Mouse (Mus musculus) liver, embryonic 14.5 days (tissue): ENCODE data around the gene Pheta1. TPM values are rescaled to one million over a fixed set of nuclear protein-coding genes. Genes with fewer than 3 reads are reported as not detected.
A peak's percentile ranks its signal among the peaks of the same experiment; 100 is the strongest.

ENCODE experiments used
- ATAC-seq: fragments of 200-750 bp; cut with Nextera tagmentation; 2 replicates; pipeline ENCODE4 v1.8.0; 2017; ENCODE audit warnings: moderate number of reproducible peaks, mild to moderate bottlenecking, moderate library complexity; ENCODE audit not compliant: insufficient read depth
- DNase-seq, 3 experiments: peaks; one replicate each; pipeline ENCODE4 v3.0.0-alpha.2; 2012 to 2013; ENCODE audit warnings: low read depth in 3 of 3, low spot score in 3 of 3
- H3K27ac ChIP-seq: fragments of 300-500 bp; sonication (generic); 2 replicates; pipeline ENCODE4 v1.5.1; 2014; ENCODE audit warnings: moderate library complexity, mild to moderate bottlenecking, control low read depth, inconsistent platforms
- H3K27me3 ChIP-seq: fragments of 300-500 bp; sonication (generic); 2 replicates; pipeline ENCODE4 v1.6.1; 2014; ENCODE audit warnings: mild to moderate bottlenecking, low read length, moderate library complexity; ENCODE audit not compliant: control insufficient read depth, insufficient read depth
- H3K36me3 ChIP-seq: fragments of 300-500 bp; sonication (generic); replicated peaks from 2 replicates; pipeline ENCODE4 v1.6.1; 2014; ENCODE audit warnings: low read depth; ENCODE audit not compliant: control insufficient read depth, insufficient read depth
- H3K4me1 ChIP-seq, 2 experiments: fragments of 200-500 bp in 1 of 2; fragments of 300-500 bp in 1 of 2; sonication (generic) in 1 of 2; replicated peaks; 2 replicates each; pipeline ENCODE4 v1.6.1; 2012 to 2014; ENCODE audit warnings: antibody characterized with exemption in 1 of 2, inconsistent platforms in 1 of 2, low read length in 1 of 2; ENCODE audit not compliant: control insufficient read depth in 2 of 2, insufficient read depth in 2 of 2
- H3K4me2 ChIP-seq: fragments of 300-500 bp; sonication (generic); 2 replicates; pipeline ENCODE4 v1.6.1; 2014; ENCODE audit warnings: low read depth, mild to moderate bottlenecking, control low read depth, moderate library complexity
- H3K4me3 ChIP-seq, 2 experiments: fragments of 200-500 bp in 1 of 2; fragments of 300-500 bp in 1 of 2; sonication (generic) in 1 of 2; 2 replicates each; pipeline ENCODE4 v1.5.1; 2012 to 2014; ENCODE audit warnings: low read depth in 2 of 2, low read length in 2 of 2, mild to moderate bottlenecking in 2 of 2, control low read depth in 1 of 2, inconsistent platforms in 1 of 2, moderate library complexity in 1 of 2; ENCODE audit not compliant: insufficient read depth in 1 of 2
- H3K9ac ChIP-seq: fragments of 300-500 bp; sonication (generic); replicated peaks from 2 replicates; pipeline ENCODE4 v1.6.1; 2014; ENCODE audit warnings: mild to moderate bottlenecking, control low read depth, moderate library complexity
- H3K9me3 ChIP-seq: fragments of 300-500 bp; sonication (generic); 2 replicates; pipeline ENCODE4 v1.6.1; 2016; ENCODE audit warnings: low read length, mixed read lengths; ENCODE audit not compliant: control insufficient read depth
- CTCF ChIP-seq: IDR thresholded peaks from 2 replicates; pipeline ENCODE4 v1.5.1; 2016; ENCODE audit warnings: antibody characterized with exemption, low read depth, control low read depth
- EP300 ChIP-seq: IDR thresholded peaks from 2 replicates; pipeline ENCODE4 v1.6.1; 2016; ENCODE audit warnings: antibody characterized with exemption, low read depth
- WGBS: fragments of 180-500 bp; shearing (Covaris S2); extraction: QIAGEN DNeasy Blood & Tissue Kit; methylation state at CpG from one replicate; pipeline ENCODE4 v1.1.7; 2014; ENCODE audit not compliant: insufficient replicate concordance; 5-methylcytosine and 5-hydroxymethylcytosine counted together
- polyA plus RNA-seq, 2 experiments: library from polyadenylated mRNA; depleted of rRNA in 1 of 2; stranded (reverse) in 1 of 2; unstranded in 1 of 2; fragments of >200 nt; fragmentation: Nextera tagmentation in 1 of 2; extraction: Ambion mirVana in 1 of 2; gene quantifications; 2 replicates each; pipeline versions ENCODE4 v1.2.1 to v1.2.3; 2012 to 2014

The Pheta1 gene
- polyA plus RNA-seq, 2 experiments: 2.4 to 2.6 TPM

GRCm38 (mm10) chr5:121838341-121839127 lies 10.2 kb upstream of the Pheta1 start:
- DNase-seq (no peak), ATAC-seq (no peak)
- 2% methylated on average over 46 of the region's 46 CpGs for WGBS
- H3K9ac ChIP-seq: peak overlapping the region; percentile 57
- peaks cover 27 to 31% of the 10 kb centered on the region in 2 experiments for H3K4me1 ChIP-seq
- TF ChIP-seq EP300: no peak
- no peak for TF ChIP-seq CTCF
- H3K4me2 ChIP-seq: peak overlapping the region; percentile 84
- H3K27me3 ChIP-seq: peaks cover 7% of the 10 kb centered on the region
- peak overlapping the region; percentile 36; the same call in 1 of the 2 replicates for H3K27ac ChIP-seq
- peak overlapping the region; percentile 41 to 80 for H3K4me3 ChIP-seq
- H3K36me3 ChIP-seq: no peaks in the 10 kb centered on the region
- H3K9me3 ChIP-seq: no peaks in the 10 kb centered on the region

- Histone ChIP-seq H3K27me3 (peaks cover 11% of the 10 kb centered on the region), H3K4me2 (peak overlapping the region; percentile 84), H3K36me3 (no peaks in the 10 kb centered on the region), H3K9me3 (no peaks in the 10 kb centered on the region), H3K27ac (no peak overlapping the region), H3K4me1 (peaks cover 28 to 31% of the 10 kb centered on the region in 2 experiments), H3K4me3 (peak overlapping the region in 1 of 2 experiments; percentile 80; a peak in 2 of 4 replicates), H3K9ac (peak overlapping the region; percentile 57; the same call in 1 of the 2 replicates)
- ATAC-seq (no peak), DNase-seq (no peak)
- TF ChIP-seq EP300 (no peak), CTCF (no peak)
- WGBS: 26% methylated on average over 7 of the region's 7 CpGs
Observed at GRCm38 (mm10) chr5:121839128-121839473, 9.7 kb upstream of the Pheta1 start.

GRCm38 (mm10) chr5:121841516-121841915 lies 7.3 kb upstream of the Pheta1 start:
- no peak for TF ChIP-seq CTCF
- TF ChIP-seq EP300: no peak

GRCm38 (mm10) chr5:121841973-121842372 lies 6.8 kb upstream of the Pheta1 start:
- no peak for TF ChIP-seq EP300
- no peak for TF ChIP-seq CTCF
- Histone ChIP-seq H3K4me2 (no peak overlapping the region; the same call in 1 of the 2 replicates), H3K4me1 (peaks cover 13 to 19% of the 10 kb centered on the region in 2 experiments), H3K27me3 (peaks cover 11% of the 10 kb centered on the region), H3K36me3 (no peaks in the 10 kb centered on the region), H3K9ac (no peak overlapping the region), H3K9me3 (no peaks in the 10 kb centered on the region), H3K27ac (no peak overlapping the region), H3K4me3 (no peak overlapping the region)
- 42% methylated on average over 10 of the region's 10 CpGs for WGBS
- ATAC-seq: no peak
- DNase-seq: no peak

More at GRCm38 (mm10) chr5:121841516-121841915, 7.3 kb upstream of the Pheta1 start:
- ATAC-seq (no peak), DNase-seq (no peak)
- Histone ChIP-seq H3K4me3 (no peak overlapping the region), H3K9me3 (no peaks in the 10 kb centered on the region), H3K36me3 (no peaks in the 10 kb centered on the region), H3K9ac (no peak overlapping the region), H3K4me1 (peaks cover 13 to 21% of the 10 kb centered on the region in 2 experiments), H3K4me2 (no peak overlapping the region), H3K27ac (no peak overlapping the region), H3K27me3 (peaks cover 11% of the 10 kb centered on the region)
- WGBS: 82% methylated on average over 9 of the region's 9 CpGs

- H3K36me3 ChIP-seq: no peaks in the 10 kb centered on the region
- peak overlapping the region; percentile 78 for H3K4me2 ChIP-seq
- ATAC-seq (peak; percentile 66), DNase-seq (no peak)
- H3K9me3 ChIP-seq: no peaks in the 10 kb centered on the region
- H3K27ac ChIP-seq: no peak overlapping the region
- H3K27me3 ChIP-seq: peaks cover 11% of the 10 kb centered on the region
- WGBS: under 1% methylated on average over 33 of the region's 33 CpGs
- TF ChIP-seq EP300: no peak
- TF ChIP-seq CTCF: peak; percentile 98
- peak overlapping the region; percentile 46 to 54 for H3K4me3 ChIP-seq
- peak overlapping the region; percentile 44 for H3K9ac ChIP-seq
- peaks cover 12% of the 10 kb centered on the region in 2 experiments for H3K4me1 ChIP-seq
Observed at GRCm38 (mm10) chr5:121842665-121843118, 6.1 kb upstream of the Pheta1 start.
